Mouse (Mus musculus) kidney, adult 18-20 months (tissue): ENCODE results near the gene Rgs12.

ENCODE experiments used
- DNase-seq: peaks from one replicate; pipeline ENCODE4 v3.0.0; 2021

The Rgs12 gene

DNA sequence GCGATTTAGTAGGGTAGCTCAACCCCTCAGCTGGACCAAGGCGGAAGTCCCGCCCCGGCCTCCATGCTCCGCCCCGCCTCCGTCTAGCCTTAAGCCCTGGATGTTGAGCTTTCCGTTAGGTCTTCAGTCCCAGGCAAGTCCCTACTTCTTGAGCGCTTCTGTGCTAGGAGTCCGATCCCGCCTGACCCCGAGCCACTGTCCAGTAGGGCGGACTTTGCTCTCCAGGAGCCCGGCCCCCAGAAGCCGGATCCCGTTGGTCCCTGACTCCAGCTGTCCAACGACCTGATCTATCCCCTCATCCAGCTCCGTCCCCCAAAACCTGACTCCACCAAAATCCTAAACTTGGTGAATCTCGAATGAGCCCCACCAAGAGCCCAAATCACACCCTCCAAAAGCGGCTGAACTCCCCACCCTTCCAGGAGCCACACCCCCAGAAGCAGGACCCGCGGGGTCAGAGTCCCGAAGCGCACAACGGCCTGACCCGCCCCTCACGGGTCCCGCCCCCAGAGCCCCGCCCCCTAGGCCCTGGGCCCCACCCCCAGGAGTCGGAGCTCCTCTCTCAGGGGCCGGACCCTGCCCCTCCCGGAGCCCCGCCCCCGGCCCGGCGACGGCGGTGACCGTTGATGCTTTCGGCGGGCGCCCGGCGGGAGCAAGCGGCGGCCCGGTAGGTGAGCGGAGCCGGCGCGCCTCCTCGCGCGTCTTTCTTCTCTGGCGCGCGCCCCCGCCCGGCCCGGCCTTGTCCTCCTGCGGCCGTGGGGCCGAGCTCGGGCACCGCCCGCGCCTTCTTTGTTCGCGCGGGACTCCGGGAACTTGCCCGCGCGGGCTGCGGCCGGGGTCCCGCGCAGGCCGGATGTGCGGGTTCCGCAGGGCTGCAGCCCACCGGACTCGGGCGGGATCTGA, at the start of gene Rgs12:
Gene Rgs12, plus strand, starts transcription at position 585 of the 900 bp plus-strand sequence.
- DNase-seq: peak; percentile 89

DNA sequence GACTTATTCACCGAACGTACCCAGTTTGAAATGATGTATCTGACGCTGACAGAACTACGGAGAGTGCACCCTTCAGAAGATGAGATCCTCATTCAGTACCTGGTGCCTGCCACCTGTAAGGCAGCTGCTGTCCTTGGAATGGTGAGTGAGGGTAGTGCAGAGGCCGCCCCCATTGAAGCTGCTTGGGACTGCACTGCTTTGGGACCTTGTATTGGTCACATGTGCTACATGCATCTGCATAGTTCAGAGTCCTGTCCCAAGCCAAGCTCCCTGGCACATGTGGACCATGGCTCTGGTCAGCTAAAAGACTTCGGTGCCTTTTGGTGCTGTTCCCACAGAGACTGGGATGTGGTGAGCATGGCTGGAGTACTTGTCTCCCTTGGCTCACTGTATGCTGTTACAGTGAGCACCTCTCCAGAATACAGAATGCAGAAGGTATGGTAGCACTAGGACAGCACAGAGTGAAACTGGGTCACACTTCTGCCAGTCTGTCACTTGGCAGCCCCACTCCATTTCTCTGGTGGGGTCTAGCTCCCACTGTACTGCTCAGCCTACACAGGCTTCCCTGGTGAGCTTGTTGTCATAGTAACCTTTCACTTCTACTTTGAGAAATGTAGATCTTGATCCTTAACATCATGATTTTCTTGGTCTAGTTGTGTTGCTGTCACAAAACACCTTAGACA, 49.3 kb upstream of the Rgs12 start:
- DNase-seq: no peak

DNA sequence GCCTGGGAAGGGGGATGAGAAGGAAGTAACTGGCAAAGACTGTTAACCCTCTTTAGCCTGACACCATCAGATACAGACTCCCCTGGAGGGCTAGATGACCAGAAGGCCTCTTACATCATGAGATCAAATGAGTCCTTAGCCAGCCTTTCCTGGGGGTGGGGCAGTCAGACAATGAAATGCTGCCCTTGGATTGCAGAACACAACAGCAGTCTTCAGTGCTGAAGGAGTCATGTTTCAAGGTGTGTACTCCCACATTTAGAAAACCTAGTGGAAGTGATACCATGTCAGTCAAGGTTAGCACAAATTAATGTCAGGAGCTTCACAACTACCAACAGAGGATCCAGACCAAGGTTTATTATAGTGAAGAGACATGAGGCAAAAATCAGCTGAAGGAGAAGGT, 46.9 kb upstream of the Rgs12 start:
- DNase-seq: no peak

DNA sequence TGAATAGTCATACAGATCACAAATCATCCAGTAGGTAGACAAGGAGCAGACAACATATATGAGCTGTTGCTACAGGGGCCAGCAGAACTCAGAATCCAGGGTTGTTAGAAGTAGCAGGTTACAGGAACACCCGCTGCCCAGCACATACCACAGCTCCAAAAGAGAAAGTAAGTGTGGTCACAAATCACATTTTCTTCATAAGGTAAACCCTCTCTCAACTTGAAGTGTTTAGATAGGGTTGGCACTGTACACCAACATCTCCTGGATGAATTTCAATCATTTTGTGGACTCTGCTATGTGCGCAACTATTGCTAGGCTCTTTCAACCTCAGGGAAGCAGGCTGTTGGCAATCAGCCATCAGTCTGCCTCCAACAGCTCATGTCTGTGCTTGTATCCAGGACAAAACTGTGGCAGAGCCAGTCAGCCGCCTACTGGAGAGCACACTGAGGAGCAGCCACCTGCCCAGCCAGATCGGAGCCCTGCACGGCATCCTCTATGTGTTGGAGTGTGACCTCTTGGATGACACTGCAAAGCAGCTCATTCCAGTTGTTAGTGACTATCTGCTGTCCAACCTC, 46.3 kb upstream of the Rgs12 start:
- no peak for DNase-seq

DNA sequence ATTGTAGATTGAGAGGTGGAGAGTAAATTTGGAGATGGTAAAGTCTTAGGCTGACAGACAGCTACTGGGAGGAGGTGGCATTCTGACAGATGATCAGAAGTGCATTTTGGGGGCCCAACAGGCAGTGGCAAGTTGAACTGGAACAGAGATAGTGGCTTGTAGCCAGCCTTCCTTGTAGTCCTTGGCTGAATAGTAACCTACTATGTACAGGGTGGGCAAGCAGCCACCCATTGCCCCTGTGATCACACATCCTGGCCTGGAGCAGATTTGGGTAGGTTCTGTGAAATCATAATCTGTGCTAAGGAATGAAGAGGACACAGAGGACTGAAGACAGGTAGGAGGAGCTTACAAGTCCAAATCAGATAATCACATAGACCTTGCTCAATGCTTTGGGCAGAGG, 44.8 kb upstream of the Rgs12 start:
- no peak for DNase-seq

DNA sequence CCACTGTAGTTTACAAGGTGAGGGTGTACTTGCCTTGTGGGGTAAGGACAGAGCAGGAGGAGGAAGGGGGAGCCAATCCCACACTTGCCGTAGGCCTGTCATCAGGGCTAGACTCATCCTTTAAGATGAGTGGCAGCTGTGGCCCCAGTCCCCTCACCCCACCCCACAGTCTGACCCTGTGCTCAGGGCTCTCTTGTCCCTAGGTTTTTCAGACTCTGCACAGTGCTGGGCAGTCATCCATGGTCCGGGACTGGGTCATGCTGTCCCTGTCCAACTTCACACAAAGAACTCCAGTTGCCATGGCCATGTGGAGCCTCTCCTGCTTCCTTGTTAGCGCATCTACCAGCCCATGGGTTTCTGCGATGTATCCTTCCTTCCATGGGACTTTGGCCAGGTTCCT, 42.0 kb upstream of the Rgs12 start:
- no peak for DNase-seq

DNA sequence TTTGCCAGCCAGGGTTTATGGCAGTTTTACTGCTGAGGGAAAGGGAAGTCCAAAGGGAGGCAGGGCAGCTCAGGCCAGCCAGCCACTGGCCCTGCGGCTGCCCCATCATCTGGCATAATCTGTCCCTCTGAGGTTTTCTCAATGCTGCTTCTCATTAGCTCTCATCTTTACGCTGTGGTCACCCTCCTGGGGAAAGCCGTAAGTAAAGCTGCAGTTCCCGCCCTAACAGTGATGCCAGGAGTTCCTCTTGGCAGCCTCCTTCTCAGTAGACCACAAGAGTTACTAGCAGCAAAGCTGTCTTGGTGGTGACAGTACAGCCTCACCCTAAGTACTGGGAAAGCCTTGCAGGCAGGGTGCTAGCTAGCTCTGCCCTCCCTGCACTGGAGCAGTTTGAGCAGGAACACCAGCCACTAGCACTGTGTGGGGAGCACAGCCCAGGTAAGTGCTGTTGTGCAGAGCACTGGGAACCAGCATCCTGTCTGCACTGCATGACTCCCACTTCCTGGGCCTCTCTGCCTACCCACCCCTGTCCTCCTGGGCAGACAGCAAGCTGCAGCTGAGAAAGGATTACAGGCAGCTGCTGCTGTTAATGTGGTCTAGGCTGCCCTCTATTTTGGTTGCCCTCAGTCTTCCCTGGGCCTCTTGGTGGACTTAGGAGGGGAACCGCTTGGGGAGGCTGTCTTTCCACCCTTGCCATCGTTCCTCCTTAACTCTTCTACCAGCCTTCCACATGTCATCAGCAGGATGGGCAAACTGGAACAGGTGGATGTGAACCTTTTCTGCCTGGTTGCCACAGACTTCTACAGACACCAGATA, 41.1 kb upstream of the Rgs12 start, which contains the start of gene Msantd1:
Gene Msantd1, plus strand, starts transcription at position 103 of the 816 bp plus-strand sequence.
- no peak for DNase-seq

DNA sequence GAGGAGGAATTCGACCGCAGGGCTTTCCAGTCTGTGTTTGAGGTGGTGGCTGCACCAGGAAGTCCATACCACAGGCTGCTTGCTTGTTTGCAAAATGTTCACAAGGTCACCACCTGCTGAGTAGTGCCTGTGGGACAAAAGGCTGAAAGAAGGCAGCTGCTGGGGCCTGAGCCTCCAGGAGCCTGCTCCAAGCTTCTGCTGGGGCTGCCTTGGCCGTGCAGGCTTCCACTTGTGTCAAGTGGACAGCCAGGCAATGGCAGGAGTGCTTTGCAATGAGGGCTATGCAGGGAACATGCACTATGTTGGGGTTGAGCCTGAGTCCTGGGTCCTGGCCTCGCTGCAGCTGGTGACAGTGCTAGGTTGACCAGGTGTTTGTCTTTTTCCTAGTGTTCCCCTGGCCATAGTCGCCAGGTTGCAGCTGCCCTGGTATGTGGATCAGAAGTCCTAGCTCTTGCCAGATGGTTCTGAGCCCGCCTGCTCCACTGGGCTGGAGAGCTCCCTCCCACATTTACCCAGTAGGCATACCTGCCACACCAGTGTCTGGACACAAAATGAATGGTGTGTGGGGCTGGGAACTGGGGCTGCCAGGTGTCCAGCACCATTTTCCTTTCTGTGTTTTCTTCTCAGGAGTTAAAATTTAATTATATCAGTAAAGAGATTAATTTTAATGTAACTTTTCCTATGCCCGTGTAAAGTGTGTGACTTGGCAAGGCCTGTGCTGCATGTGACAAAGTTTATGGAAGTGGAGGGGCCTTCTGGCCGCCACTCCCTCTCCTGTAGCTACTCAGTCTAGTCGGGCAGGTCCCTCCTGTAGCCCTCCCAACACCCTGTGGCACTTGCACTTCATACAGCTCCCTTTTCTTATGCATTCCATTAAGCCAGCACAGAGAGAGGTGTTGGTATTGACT, 40.3 kb upstream of the Rgs12 start:
- DNase-seq: no peak

DNA sequence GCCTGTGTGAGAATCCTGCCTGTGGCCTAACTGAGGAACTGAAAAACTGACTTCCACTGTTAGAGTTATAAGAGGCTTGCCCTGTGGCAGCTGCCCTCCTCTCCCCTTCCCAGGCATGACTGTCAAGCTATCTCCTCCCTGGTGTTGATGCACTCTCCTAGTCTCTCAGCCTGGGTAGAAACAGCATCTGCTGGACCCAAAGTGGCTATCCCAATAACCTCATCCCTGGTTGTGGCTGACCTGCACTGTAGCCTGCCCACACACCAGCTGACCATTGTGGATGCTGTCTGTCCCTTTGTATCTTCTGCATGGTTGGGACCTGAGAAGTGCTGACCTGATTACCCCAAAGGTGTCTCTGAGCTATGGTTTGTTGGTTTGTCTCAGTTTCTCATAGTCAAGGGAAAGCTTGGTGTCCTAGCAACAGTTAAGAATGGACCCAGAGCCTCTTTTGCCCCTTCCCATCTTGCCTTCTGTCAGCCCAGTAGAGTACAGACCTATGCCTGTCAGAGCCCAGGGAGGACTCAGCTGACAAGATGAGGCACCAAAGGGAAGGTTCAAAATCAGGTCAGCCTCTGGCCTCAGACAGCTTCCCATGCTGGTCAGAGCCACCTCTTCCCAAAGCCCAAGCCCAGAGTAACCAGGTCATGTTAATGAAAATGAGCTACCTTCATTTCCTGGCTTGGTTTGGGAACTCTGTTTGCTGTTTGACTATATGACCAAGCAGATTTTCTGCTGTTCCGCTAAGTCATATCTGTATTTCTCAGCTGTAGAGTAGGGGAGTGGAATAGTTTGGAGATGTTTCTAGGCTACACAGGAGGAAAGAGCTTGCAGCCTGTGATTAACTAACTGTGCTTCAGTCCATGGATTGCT, 39.4 kb upstream of the Rgs12 start:
- DNase-seq: no peak

DNA sequence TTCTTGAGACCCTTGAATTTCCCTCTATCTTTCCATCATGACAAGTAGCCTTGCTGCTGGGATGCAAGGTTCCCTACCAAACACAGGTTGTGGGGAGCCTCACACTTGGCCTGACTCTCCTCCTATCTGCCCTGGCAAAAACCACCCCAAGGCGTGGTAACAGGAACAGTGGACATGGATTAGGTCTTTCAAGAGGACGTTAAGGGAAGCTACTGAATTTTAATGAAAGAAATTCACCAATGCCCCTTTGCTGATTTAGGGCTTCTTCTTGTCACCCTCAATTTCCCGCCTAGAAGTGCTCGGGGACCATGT, 38.8 kb upstream of the Rgs12 start:
- DNase-seq: no peak

DNA sequence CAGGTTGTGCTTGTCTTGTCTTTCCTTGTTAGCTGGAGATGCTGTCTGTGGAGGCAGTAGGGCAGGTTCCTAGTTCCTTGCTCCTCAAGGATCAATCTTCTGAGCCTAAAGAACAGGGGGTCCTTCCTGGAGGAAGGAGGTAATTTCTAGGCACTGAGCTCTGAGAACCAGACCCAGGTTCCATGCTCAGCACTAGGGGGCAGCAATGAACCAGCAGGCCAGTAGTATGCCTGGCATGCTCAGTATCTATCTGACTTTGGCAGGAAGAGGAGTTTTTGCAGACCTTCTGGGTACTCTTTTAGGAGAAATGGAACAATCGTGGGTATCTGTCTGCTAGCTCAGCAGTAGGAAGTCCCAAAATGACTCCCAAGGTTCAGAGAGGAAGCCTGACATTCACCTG, 33.4 kb upstream of the Rgs12 start:
- peak; percentile 75 for DNase-seq

DNA sequence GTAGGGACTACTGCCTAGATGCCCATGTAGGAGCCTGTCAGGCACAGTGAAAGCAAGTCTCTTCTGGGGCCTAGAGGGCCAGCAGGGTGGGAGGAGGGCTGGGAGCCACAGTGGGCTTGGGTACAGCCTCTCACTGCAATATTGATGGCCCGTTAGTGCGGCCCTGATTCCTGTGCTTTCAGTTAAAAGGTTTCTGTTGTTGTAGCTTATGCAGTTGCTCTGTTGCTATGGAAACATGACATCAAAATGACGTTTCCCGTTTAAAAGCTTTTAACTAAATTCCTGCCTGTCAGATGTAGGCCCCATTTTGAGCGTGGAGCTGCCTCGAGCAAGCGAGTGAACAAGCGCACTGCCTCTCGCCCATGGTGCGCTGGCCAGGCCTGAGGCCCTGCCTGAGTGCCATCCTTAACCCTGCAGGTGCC, 32.0 kb upstream of the Rgs12 start:
- DNase-seq: no peak

DNA sequence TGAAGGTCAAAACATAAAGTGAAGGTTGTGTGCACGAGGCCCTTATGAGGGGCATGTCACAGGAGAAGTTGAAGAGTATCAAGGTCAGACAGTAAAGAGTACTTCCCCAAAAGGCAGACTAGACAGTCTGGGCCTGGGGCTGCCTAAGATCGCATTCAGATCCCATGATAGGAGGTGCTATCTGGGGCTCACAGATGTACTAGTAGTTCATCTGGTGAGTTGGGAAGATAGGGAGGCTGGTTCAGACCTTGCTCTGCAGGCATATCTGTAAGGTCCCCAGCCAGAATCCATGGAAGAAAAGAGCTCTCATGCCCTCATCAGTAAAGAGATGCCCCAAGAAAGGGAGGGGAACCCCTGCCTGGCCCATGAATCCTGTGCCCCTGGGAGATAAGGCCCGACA, 30.5 kb upstream of the Rgs12 start:
- DNase-seq: no peak

DNA sequence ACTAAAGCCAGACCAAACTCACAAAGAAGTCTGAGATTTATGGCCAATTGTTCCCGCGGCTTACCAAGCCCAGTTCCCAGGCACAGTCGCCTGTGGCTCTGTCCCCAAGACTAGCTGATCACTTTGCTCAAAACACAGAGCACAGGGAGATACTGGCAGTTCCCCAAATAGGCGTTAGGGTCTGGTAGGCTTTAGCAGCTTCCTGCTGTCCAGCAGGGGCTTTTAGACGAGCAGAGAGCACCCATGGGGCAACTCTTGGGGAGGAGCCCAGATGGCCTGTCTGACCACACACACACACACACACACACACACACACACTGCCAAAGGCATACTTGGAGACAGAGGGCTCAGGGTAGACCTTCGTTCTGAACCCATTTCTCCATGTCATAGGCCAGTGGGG, 26.7 kb upstream of the Rgs12 start:
- no peak for DNase-seq

DNA sequence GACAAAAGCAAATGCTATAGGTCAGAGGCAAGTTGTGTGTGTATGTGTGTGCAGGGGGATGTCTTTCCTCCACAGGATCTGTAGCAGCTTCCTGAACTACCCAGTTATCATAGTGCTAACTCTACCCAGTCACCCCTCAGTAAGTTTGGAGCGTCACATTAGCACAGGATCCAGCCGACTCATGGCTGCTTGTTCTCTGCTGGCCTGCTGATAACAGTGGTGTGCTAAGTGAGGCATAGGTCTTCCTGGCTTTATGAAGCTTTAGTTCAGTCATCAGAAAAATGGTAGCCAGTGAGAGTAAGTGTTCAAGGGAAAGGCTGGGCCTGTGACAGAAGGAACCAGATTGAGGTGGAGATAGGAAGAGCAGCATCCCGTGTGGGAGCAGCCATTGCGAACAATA, 25.3 kb upstream of the Rgs12 start:
- DNase-seq: no peak

DNA sequence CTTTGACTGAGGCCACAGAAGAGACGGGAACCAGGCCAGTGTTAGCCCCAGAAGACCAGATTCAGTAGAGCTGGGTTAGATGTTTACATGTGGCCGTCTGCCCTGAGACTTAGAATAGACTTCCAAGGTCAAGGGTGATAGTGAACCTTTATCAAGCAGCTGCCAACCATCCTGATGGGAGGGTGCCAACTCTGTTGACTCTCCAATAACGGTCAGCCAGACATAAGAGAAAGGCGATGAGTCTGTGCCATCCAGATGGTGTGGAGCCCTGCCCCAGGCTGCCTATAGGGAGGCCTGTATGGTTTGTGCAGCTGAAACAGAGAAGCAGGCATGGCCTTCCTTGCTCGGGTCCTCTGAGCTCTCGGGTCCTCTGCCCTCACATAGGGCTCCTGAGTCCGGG, 24.7 kb upstream of the Rgs12 start:
- DNase-seq: no peak

DNA sequence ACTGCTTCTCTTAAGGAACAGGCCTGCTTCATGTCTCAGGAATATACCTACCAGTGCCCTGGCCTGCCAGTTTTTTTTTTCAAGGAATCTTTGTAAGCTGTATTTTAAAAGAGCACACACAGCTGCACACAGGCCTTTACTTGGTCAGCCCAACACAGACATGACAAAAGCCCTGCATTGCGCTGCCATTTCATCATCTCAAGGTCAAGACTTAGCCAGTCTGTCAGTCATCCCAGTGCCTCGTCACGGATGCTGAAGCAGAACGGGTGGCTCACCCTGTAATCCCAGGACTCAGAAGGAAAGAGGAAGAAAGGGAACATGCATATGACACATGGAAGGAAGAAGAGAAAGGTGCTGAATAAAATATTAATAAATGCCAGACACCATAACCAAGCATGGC, 21.6 kb upstream of the Rgs12 start:
- no peak for DNase-seq

DNA sequence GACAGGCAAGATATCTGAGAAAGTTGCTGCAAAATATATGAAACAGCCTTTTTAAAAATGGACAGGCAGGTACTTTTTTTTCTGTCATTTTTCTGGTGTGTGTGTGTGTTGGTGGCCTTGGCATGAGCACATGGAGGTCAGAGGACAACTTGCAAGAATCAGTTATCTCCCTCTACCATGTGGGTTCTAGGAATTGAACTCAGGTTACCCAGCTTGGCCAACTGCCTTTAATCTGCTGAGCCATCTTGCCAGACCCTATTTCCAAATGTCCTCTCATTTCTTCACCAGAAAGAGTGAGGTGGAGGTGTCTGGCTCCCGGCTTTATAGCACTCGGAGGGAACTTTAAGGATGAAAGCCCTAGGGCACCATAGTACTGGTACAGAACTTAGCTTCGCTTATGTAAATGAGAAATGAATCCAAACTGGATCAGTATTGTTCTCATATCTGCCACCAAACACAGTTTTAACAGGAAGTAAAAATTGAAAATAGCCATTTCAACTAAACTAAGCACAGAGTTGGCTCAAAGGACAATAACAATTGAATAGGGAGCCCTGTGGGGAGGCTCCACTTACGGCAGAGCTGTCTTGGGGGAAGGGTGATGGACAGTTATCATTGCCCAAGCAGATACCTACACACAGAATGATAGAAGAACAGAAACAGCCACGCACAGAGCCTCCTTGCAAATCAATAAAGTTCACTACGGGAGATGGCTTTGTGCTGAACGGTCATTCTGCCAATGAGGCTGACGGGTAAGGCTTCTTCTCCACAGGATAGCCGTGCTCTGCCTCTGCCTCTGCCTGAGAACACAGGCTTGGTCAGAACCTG, 18.9 kb upstream of the Rgs12 start:
- no peak for DNase-seq

DNA sequence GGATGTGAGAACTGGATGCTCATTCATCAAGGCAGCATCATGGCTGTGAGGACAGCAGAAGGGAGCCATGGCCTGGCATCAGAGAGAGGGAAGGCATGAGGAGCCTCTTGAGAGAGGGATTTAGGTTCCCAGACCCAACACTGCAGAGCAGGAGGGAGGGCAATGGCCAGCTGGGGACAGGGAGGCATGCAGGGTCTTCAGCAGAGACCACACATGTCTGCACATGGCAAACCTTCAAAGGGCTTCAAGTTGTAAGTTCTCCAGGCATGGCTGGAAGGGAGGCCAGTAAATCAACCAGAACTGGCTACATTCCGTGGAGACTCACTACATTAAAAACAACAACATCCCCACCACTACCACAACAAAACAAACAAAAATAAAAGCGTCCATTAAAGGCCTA, 18.2 kb upstream of the Rgs12 start:
- no peak for DNase-seq
